Mouse (Mus musculus) myocyte (in vitro differentiated cells): Measurements from ENCODE around the gene Zfp239. TPM values are rescaled to one million over a fixed set of nuclear protein-coding genes. Genes with fewer than 3 reads are reported as not detected.

Experiments used
- H3K27me3 ChIP-seq: one replicate; pipeline ENCODE4 v1.6.1; 2011; ENCODE audit not compliant: control insufficient read depth, insufficient read depth, insufficient read length
- H3K36me3 ChIP-seq: one replicate; pipeline ENCODE4 v1.6.1; 2011; ENCODE audit not compliant: control insufficient read depth, insufficient read depth
- H3K4me2 ChIP-seq: one replicate; pipeline ENCODE4 v1.6.1; 2011; ENCODE audit warnings: low read depth, control low read depth
- H3K4me3 ChIP-seq: one replicate; pipeline ENCODE4 v1.5.1; 2011; ENCODE audit warnings: mild to moderate bottlenecking, control low read depth, moderate library complexity
- H3K79me2 ChIP-seq: one replicate; pipeline ENCODE4 v1.6.1; 2011; ENCODE audit not compliant: control insufficient read depth, insufficient read depth
- H3ac ChIP-seq: one replicate; pipeline ENCODE4 v1.6.1; 2011; ENCODE audit not compliant: control insufficient read depth, insufficient read length
- CEBPB ChIP-seq: IDR thresholded peaks from 2 replicates; pipeline ENCODE4 v1.6.1; 2011; ENCODE audit warnings: mild to moderate bottlenecking, moderate library complexity; ENCODE audit not compliant: poor library complexity, insufficient read depth, severe bottlenecking
- E2F4 ChIP-seq: IDR thresholded peaks from one replicate; pipeline ENCODE4 v1.6.1; 2011; ENCODE audit warnings: mild to moderate bottlenecking, control low read depth, moderate library complexity; ENCODE audit not compliant: insufficient read depth
- MAX ChIP-seq: IDR thresholded peaks from one replicate; pipeline ENCODE4 v1.6.1; 2011; ENCODE audit warnings: low read depth, mild to moderate bottlenecking, control low read depth
- MYOD1 ChIP-seq, 3 experiments: IDR thresholded peaks; one replicate each; pipeline ENCODE4 v1.6.1; 2011; ENCODE audit warnings: control low read depth in 2 of 3, low read depth in 2 of 3, mild to moderate bottlenecking in 2 of 3, moderate library complexity in 1 of 3; ENCODE audit not compliant: insufficient read length in 2 of 3, control insufficient read depth in 1 of 3
- MYOG ChIP-seq, 3 experiments: IDR thresholded peaks; one replicate each; pipeline ENCODE4 v1.6.1; 2011; ENCODE audit warnings: control low read depth in 2 of 3, low read depth in 2 of 3, mild to moderate bottlenecking in 2 of 3; ENCODE audit not compliant: insufficient read length in 2 of 3, control insufficient read depth in 1 of 3, insufficient read depth in 1 of 3
- POLR2A ChIP-seq: IDR thresholded peaks from one replicate; pipeline ENCODE4 v1.6.1; 2011; ENCODE audit warnings: low read depth, mild to moderate bottlenecking, control low read depth, moderate library complexity; ENCODE audit not compliant: insufficient read length
- POLR2AphosphoS2 ChIP-seq: IDR thresholded peaks from one replicate; pipeline ENCODE4 v1.6.1; 2011; ENCODE audit warnings: low read depth, control low read depth; ENCODE audit not compliant: insufficient read length
- REST ChIP-seq: IDR thresholded peaks from one replicate; pipeline ENCODE4 v1.6.1; 2011; ENCODE audit warnings: mild to moderate bottlenecking, control low read depth, moderate library complexity; ENCODE audit not compliant: insufficient read depth, insufficient read length
- SRF ChIP-seq: IDR thresholded peaks from one replicate; pipeline ENCODE4 v1.6.1; 2011; ENCODE audit warnings: low read depth; ENCODE audit not compliant: control insufficient read depth, insufficient read length
- TCF12 ChIP-seq: IDR thresholded peaks from one replicate; pipeline ENCODE4 v1.6.1; 2011; ENCODE audit warnings: mild to moderate bottlenecking, control low read depth; ENCODE audit not compliant: poor library complexity, insufficient read depth, severe bottlenecking
- TCF3 ChIP-seq: IDR thresholded peaks from one replicate; pipeline ENCODE4 v1.6.1; 2011; ENCODE audit warnings: low read depth, control low read depth; ENCODE audit not compliant: insufficient read length
- USF1 ChIP-seq: IDR thresholded peaks from one replicate; pipeline ENCODE4 v1.6.1; 2011; ENCODE audit warnings: low read depth, mild to moderate bottlenecking, control low read depth, moderate library complexity
- polyA plus RNA-seq: library from polyadenylated mRNA; unstranded; fragments of >200 nt; fragmentation: generic; extraction: Trizol; gene quantifications from one replicate; pipeline ENCODE4 v1.2.1, GENCODE M21; 2012; ENCODE audit warnings: missing spikeins

The Zfp239 gene
- polyA plus RNA-seq, 1 experiment: 2.1 TPM

DNA sequence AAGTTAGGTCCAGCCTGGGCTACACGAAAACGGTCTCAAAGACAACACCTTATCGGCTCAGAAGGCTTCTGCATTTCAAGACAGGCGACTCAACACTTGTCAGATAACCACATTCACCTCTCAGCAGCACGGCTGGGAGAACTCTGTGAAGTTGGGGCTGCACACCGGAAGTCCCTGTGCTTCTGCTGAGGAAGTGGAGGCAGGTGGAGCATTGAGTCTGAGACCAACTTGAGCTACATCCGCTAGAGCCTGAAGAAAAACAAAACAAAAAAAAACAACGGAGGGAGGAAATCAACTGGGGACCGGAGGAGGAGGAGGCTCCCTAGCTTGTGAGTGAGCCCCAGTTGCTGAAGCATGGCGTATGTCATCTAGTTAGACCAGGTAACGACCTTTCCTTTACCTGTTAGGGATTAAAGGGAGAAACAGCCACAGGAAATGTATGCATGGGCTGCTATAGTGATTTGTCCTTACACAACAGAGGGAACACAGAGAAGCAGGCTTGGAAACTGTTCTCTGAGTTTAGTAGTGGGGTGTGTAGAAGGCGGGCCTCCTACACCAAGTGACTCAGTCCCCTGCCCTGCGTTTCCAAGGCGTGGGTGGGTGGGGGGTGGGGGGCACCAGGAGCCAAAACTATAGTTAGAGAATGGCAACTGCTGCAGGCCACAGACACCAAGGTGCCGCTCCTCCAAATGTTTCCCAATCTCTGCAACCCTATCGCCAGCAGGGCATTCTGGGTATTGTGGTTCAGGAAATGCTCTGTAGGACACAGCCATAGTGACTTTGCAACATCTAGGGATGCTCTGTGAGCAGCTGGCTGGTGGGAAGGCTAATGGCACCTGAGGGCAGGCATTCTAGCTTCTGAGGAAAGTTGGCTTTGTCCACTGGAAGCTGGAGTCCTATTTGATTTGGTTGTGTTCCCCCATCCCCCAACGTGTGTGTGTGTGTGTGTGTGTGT lies 38.5 kb downstream of the Zfp239 start, which contains the start of gene Hnrnpf:
Gene Hnrnpf, plus strand, starts transcription at position 199 of the 955 bp plus-strand sequence.
- Histone ChIP-seq H3K79me2 (peaks cover 3% of the 10 kb centered on the region), H3K27me3 (no peaks in the 10 kb centered on the region), H3K4me2 (peak within 1 kb of the TSS; percentile 27), H3ac (no peak within 1 kb of the TSS), H3K4me3 (no peak within 1 kb of the TSS), H3K36me3 (no peaks in the 10 kb centered on the region)
- TF ChIP-seq MYOG (IDR thresholded peaks at IDR 0.05; ENCODE audit: control insufficient read depth in 1 of 3, insufficient read depth in 1 of 3, insufficient read length in 2 of 3, low read depth in 2 of 3) (peak in 1 of 3 experiments; percentile 14), POLR2AphosphoS2 (no peak), CEBPB (0 out of 2 replicates have a peak, but pooled peaks have one; percentile 46)

DNA sequence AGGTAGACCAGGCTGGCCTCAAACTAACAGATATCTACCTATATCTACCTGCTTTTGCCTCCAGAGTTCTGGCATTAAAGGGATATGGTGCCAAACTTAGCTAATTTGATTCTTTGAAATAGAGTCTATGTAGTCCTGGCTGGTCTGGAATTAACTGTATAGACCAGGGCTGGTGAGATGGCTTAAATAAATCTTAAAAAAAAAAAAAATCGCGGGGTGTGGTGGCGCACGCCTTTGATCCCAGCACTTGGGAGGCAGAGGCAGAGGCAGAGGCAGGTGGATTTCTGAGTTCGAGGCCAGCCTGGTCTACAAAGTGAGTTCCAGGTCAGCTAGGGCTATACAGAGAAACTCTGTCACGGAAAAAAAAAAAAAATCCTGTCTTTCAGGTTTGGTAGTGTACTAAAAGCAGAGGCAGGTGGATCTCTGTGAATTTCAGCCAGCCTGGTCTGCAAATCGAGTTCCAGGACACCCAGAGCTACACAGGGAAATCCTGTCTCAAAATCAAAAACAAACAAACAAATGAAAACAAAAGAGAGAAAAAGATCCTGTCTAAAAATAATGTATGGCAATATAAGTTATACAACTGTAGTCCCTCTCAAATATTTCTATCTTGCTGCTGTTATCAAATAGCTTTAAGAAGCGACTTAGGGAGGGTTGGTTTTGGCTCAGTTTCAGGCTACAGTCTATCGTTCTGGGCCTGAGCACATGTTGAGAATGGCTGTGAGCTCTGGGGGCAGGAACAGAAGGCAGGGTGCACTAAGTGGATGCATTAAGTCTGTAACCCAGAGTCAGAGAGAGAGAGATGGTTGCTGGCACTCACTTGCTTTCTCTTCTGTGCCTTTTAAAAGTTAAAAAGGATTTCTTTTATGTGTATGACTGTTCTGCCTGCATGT lies 39.9 kb downstream of the Zfp239 start:
- Histone ChIP-seq H3K36me3 (no peaks in the 10 kb centered on the region), H3K4me3 (no peak overlapping the region), H3K27me3 (no peaks in the 10 kb centered on the region), H3ac (no peak overlapping the region), H3K79me2 (peaks cover 7% of the 10 kb centered on the region), H3K4me2 (no peak overlapping the region)
- TF ChIP-seq SRF: no peak
- no peak for TF ChIP-seq TCF12
- TF ChIP-seq CEBPB: no peak
- TF ChIP-seq MYOG (IDR thresholded peaks at IDR 0.05; ENCODE audit: control insufficient read depth in 1 of 3, insufficient read depth in 1 of 3, insufficient read length in 2 of 3, low read depth in 2 of 3): no peak
- no peak for TF ChIP-seq POLR2A
- TF ChIP-seq POLR2AphosphoS2: no peak
- no peak for TF ChIP-seq MYOD1 (IDR thresholded peaks at IDR 0.05; ENCODE audit: control insufficient read depth in 1 of 3, insufficient read length in 2 of 3, low read depth in 2 of 3)
- TF ChIP-seq E2F4: no peak
- TF ChIP-seq MAX: no peak
- no peak for TF ChIP-seq TCF3
- no peak for TF ChIP-seq USF1

DNA sequence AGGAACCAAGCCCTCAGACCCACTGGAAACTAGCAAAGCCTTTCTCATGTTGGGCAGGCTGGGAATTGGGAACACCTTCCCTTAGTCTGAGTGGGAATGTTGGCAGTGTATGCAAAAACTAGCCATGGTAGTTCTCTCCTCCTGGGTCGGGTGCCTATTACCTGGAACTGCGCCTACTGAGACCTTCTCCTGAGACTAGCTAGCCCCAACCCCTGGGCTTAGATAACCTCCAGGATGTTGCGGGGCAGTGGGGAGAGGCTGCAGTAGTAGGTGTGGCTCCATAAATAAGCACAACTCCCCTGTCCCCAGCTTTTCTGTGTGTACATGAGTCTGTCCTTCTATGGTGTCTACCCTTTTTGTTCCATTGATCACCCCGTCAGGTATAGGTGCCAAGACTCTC lies 40.7 kb downstream of the Zfp239 start:
- H3K36me3 ChIP-seq: no peaks in the 10 kb centered on the region

DNA sequence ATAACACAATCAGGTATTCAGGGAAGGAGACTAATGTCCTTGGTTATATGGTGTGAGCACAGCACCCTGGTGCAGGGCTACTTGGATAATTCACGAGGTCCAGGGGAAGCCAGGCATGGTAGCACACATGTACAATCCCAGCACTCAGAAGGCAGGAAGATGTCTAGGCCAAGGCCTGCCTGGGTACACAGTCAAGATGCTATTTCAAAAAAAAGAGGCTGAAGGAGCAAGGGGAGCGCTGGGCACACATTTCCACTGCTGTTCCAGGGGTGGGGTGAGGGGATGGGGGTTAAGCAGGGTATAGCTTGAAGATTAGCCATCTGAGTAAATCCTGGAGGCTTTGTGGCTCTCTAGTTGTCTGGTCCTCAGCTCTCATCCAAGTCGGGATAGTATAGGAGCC lies 41.9 kb downstream of the Zfp239 start:
- no peak overlapping the region for H3K4me2 ChIP-seq
- H3ac ChIP-seq: no peak overlapping the region
- H3K36me3 ChIP-seq: no peaks in the 10 kb centered on the region
- peaks cover 26% of the 10 kb centered on the region for H3K79me2 ChIP-seq
- H3K4me3 ChIP-seq: no peak overlapping the region
- TF ChIP-seq MYOG (IDR thresholded peaks at IDR 0.05; ENCODE audit: control insufficient read depth in 1 of 3, insufficient read depth in 1 of 3, insufficient read length in 2 of 3, low read depth in 2 of 3): no peak
- no peak for TF ChIP-seq MYOD1 (IDR thresholded peaks at IDR 0.05; ENCODE audit: control insufficient read depth in 1 of 3, insufficient read length in 2 of 3, low read depth in 2 of 3)
- no peak for TF ChIP-seq POLR2AphosphoS2
- no peak for TF ChIP-seq MAX
- TF ChIP-seq REST: no peak
- no peak for TF ChIP-seq CEBPB
- no peak for TF ChIP-seq POLR2A
- no peak for TF ChIP-seq E2F4
- no peak for TF ChIP-seq USF1
- no peak for TF ChIP-seq TCF3
- TF ChIP-seq SRF: no peak
- TF ChIP-seq TCF12: no peak
- no peaks in the 10 kb centered on the region for H3K27me3 ChIP-seq

More for the DNA sequence above, 40.7 kb downstream of the Zfp239 start:
- peaks cover 13% of the 10 kb centered on the region for H3K79me2 ChIP-seq
- H3K4me2 ChIP-seq: no peak overlapping the region
- no peak overlapping the region for H3K4me3 ChIP-seq
- no peak overlapping the region for H3ac ChIP-seq
- H3K27me3 ChIP-seq: no peaks in the 10 kb centered on the region
- TF ChIP-seq REST (no peak), POLR2AphosphoS2 (no peak), TCF12 (no peak), USF1 (no peak), CEBPB (no peak), E2F4 (no peak), MYOD1 (IDR thresholded peaks at IDR 0.05; ENCODE audit: control insufficient read depth in 1 of 3, insufficient read length in 2 of 3, low read depth in 2 of 3) (no peak), TCF3 (no peak), MAX (no peak), POLR2A (no peak), MYOG (IDR thresholded peaks at IDR 0.05; ENCODE audit: control insufficient read depth in 1 of 3, insufficient read depth in 1 of 3, insufficient read length in 2 of 3, low read depth in 2 of 3) (no peak), SRF (no peak)
